Mouse (Mus musculus) left cerebral cortex, postnatal 36 days (tissue): Measurements from ENCODE around the gene Kat6b. TPM values are rescaled to one million over a fixed set of nuclear protein-coding genes. Genes with fewer than 3 reads are reported as not detected.
"Not testable (repeated sequence)": the region's sequence is repeated elsewhere in the genome, so short reads cannot be mapped to it uniquely, and the experiment has no call there.

Experiments
- DNase-seq, 2 experiments: peaks; one replicate each; pipeline ENCODE4 v3.0.0; 2021 to 2022; ENCODE audit warnings: low spot score in 2 of 2, mixed read lengths in 1 of 2
- intact Hi-C: fragments of 180-260 bp; cut with DNase I; formaldehyde crosslinking; loops from one replicate; pipeline ENCODE4 v1.15.1; 2025
- total RNA-seq, 2 experiments: library from RNA; stranded (reverse); gene quantifications; 2 replicates each; pipeline ENCODE4 v1.2.3; 2021

Kat6b gene
- 100 to 1,000 TPM; 107 to 111 TPM for total RNA-seq

DNA sequence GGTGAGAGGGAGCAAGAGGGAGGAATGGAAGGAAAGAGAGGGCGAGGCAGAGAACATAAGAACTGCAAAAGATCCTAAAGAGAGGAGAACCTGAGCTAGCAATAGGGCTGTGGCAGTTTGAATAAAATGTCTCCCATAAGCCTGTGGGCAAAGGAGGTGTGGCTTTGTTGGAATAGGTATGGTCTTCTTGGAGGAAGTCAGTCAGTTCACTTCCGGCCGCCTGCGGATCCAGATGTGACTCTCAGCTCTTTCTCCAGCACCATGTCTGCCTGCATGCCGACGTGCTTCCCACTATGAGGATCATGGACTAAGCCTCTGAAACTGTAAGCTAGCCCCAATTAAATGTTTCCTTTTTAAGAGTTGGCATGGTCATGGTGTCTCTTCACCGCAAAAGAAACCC, at the start of gene Kat6b:
Gene Kat6b (plus strand): TSS at position 204 of the 400 bp plus-strand sequence.
- no peak for DNase-seq
- intact Hi-C loops = no loop called here

DNA sequence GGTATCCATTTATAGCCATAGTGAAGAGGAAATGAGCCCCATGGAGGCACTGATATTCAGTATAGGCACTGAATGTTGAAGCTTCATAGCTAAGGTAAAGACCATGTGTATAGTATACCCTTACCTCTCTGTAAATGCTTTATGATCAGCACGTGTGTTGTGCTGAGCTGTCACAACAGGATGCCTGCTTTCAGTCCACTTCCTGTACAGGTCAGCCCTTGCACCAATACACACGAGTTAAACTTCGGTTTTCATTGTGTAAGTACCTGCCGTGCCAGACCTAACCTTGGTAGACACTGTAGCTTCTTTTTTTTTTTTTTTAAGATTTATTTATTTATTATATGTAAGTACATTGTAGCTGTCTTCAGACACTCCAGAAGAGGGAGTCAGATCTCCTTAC, 47.8 kb upstream of the Kat6b start:
- intact Hi-C loops = no loop called here
- DNase-seq = no peak

DNA sequence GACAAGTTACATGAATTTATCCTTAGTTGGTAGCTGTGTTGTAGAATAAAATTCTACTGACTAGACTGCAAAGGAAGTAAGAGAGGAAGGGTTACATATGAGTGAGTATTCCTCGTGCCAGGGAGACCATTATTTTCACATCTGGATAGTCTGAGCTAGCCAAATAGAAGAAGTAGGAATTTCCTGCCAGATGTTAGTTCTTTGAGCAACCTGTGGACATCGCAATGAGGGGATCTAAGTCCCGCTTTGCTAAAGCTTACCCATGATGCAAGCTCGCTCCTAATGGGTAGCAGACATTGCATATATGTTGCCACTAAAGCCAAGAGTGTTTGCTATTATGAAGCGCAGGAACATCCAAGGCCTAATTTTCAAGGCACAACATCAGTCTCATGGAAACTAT, 47.2 kb upstream of the Kat6b start:
- DNase-seq = no peak
- intact Hi-C loops = no loop called here

DNA sequence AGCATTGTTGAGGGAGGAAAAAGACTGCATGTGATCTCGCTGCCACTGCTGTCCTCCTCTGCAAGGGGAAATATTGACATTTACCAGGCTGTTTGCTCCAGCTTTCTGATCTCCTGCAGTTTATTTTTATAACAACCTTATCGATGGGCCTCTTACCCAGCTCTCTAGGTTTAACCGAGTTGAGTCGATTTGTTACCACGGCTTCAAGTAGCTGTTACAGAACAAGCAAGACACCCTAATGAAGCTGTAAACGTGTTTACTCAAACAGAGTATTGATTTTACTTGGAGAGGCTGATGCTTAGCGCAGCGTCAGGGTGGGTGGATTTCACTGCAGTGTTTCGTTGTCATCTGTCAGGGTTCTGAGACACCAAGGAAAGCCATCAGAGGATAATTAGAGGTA, 46.5 kb upstream of the Kat6b start:
- intact Hi-C loops = no loop called here
- no peak for DNase-seq

DNA sequence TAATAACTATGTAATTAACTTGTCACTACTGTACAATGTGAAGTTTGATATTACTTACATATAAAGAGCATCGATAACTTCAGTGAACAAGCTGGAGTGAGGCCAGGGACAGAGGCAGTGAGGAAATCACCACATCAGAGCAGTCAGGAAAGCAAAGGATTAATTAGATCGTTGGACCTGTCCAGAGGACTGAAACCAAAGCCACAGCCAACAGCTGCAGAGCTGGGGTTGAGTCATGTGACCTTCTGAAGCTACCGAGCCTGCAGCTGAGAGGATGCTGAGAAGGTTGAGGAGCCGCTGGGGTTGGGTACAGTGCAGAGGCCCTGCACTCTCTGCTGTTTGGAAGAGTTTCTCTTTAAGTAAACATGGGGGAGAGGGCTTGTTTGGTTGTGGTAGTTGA, 41.4 kb upstream of the Kat6b start:
- DNase-seq = no peak
- intact Hi-C loops = no loop called here

DNA sequence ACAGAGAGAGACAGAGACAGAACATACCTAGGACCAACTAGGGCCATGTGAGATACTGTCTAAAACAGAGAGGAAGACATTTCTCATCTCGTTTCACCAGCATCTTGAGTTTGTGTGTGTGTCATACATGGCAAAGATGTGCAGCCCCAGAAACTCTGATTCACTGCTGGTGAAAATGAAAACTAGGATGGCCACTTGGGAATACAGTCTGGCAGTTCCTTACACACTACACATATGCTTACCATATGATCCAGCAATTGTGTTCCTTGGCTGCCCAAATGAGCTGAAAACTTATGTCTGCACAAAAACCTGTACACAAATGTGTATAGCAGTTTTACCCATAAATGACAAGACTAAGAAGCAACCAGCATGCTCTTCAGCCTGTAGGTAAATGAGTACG, 40.7 kb upstream of the Kat6b start:
- DNase-seq = no peak
- intact Hi-C loops = no loop called here

DNA sequence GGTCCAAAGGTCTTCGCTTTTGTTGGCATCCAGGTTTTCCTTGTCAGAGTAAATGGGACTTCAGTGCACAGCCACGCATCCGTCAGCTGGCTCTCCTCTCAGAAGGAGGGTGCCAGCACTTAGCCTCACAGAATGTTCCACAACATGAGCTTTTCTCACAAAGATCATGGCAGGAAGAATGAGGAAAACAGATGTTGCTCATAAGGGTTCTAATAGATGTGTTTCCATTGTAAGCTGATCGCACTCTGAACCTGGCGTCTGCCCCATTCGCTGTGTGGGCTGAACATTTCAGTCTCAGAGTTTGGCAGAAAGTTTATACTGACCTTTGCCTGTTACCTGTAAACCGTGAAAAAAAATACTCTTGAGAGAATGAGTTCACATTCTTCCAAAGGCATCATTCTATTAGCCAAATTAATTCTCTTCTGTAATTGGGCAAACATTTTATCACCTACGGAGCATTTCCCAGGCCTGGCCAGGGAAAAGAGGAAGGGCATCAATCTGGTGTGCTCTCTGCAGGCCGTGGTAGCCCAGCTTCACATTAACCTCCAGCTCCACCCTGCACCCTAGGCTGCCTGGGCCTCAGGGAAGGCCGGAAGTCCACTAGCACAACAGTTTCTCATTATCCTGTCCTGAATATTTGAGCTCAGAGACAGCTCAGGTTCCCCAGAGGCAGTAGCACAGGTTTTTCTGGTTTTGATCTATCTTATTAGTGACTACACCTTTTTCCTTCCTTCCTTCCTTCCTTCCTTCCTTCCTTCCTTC, 39.3 kb upstream of the Kat6b start:
- no peak for DNase-seq
- intact Hi-C loops = no loop called here

DNA sequence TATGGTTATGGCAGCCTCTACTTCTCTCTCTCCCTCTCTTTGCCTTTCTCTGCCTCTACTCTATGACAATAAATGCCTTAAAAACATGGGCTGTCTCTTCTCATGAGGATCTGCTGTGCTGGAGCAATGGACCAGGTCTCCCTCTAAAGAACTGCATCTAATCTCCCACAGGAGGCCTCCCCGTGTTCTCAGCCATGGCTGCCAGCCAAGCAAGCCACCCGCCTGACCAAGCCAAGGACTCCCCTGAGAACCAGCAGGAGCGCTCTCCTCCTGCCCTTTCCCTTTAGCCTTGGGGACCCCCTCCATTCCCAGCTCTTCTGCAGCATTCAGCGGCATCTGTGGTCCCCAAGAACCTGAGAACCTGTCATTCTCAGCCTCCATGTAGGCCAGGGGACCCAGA, 28.7 kb upstream of the Kat6b start:
- intact Hi-C loops = no loop called here
- DNase-seq = no peak

DNA sequence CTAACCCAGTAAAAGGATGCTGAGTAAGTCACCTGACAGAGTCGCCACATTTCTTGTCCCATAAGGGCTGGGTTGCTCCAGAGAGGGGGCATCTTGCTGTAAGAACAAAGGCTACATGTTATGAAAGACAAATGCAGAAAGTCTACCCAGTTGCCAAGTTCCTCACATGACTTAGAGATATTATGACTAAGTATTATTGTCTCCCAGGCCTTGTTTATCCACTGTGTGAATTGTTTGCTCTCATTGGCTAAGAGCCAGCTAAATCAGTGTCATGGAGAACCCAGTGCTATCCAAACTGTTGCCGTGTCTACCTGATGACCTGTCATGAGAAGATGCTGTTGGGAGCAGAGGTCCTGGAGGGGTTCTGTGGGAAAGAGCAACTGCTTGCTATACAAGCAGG, 27.3 kb upstream of the Kat6b start:
- no peak for DNase-seq
- intact Hi-C loops = no loop called here

DNA sequence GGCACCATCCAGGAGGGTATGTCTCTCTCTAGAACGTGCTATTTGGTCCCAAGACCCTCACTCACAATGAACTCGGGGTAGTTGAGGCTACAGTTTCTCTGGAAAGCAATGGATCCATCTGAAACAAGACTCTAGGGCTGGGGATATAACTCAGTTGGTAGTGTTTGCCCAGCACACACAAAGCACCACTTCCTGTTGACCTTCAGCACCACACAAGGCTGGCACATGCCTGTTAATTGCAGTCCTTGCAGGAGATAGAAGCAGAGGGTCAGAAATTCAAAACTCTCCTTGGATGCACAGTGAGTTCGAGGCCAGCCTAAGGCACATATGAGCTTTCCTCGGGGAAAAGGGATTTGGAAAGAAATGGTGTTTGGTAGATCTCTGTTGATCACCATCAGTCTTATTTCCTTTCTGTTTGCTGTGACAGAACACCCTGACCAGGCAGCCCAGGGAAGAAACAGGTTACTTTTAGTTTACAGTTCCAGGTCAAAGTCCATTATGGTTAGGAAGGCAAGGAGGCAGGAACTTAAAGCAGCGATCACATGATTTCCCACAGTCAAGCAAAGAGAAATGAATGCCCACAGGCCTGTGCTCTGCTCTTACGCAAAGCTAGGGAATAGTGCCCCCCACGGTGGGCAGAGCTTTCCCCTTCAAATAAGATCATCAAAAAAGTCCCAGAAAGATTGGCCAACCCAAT, 25.4 kb upstream of the Kat6b start:
- DNase-seq = no peak
- intact Hi-C loops = no loop called here

DNA sequence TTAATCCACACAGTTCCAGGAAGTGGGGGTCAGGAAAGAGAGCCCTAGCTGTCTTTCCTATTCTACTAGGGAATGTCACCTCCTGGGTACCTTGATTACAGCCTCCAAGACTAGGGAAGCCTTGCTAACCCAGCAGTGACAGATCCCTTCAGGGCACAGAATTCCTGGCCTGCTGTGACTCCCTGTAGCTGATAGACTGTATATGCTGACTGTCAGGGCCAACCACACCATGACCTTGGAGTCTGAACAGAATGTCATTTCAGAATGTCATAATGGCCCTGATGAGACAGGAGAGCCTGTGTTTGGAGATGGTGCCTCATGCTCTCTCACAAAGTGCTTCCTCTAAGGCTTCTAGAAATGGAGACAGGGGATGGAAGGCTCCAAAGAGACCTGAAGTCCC, 24.7 kb upstream of the Kat6b start:
- no peak for DNase-seq
- intact Hi-C loops = no loop called here

DNA sequence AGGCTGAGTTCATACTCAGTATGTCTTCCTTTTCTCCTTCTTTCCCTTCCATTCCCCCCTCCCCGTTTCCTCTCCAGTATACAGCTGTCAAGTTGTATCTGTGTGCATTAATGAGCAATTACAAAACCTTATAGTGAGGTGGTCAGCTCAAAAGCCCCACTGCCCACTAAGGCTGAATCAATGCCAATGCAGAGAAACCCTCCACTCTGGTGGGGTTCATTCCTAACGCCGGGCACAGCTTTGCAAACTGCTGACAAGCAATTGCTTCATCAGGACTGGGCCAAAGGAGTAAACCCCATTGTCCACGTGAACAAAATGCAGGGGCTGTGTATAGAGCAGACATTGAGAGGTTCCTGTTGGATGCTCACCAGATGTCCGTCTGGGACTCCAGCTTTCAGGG, 23.4 kb upstream of the Kat6b start:
- no peak for DNase-seq
- intact Hi-C loops = no loop called here

DNA sequence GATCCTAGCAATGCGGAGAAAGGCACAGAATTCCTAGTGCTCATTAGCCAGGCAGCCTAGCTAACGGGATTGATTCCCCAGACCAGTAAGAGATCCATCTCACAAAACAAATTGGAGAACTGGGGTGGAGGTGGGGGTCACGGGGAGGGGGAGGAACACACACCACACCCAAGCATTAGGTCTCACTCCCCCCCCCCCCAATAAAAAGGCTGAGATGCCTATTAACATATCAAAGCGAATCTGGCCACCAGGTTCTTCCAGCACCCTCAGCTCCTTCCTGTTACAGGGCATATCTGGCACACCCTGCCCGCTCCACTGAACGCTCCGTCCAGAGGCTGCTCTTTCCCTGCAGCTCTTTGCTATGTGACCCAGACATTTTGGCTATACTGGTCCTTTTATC, 22.5 kb upstream of the Kat6b start:
- DNase-seq = no peak
- intact Hi-C loops = no loop called here

DNA sequence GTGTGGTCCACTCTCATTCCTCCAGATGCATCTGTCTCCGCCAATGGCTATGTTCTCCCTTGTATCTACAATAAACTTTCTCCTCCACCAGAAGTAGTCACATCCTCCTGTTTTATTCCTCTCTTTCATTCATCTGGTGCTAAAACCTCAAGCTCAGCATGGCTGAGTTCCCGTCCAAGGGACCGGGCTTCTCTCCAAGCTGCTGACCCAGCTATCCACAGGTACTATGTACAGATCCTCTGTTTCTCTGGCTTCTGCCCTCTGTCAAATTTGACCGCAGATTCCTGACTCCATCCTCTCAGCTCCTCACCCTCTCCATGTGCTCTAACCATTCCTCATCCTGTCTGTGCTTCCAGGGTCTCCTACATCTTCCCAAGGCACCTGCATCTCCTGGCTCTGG, 22.1 kb upstream of the Kat6b start:
- DNase-seq = no peak
- intact Hi-C loops = no loop called here

DNA sequence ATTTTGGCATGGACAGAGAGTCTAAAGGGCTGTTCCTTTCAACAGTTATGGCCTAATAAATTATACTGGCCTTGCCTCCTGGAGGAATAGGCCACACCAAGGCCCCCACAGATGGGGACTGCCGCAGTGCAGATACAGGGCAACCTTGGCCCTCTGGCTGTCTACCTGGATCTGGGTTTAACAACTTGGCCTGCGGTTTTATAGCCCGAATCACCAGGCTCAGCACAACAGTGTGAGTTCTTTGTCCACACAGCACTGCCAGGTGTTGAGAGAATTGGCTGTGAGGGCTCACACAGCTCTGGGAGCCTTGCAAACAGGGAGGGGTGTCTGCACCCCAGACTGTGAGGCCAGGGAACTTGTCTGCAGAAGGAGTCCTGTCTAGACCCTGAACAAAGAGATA, 18.8 kb upstream of the Kat6b start:
- DNase-seq = no peak
- intact Hi-C loops = no loop called here

DNA sequence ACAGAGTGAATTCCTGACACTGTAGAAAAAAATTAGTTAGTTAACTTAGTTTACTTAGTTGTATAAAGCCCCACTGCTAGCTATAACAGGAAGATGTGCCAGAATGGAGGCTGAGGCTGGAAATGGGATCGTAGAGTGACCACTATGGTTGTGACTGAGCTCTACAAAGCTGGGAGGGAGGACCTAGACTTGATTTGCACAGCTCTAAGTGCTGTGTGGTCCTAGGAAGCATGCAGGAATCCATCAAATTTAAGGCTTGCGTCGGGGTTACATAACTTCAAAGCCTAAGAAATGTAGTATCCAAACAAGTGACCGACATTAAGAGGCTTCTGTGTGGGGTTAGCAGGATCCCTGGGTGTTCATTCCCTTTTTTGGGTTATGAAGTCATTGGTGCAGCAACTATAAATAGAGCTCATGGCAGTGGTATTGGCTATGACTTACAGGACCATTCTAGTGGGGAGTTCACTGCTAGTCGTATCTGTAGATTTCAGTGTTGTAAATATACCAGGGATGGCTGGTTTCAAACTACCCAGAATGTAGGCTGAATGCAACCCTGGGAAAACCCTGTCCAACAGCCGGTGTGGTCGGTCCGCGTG, 18.0 kb upstream of the Kat6b start:
- intact Hi-C loops = no loop called here
- DNase-seq = no peak

DNA sequence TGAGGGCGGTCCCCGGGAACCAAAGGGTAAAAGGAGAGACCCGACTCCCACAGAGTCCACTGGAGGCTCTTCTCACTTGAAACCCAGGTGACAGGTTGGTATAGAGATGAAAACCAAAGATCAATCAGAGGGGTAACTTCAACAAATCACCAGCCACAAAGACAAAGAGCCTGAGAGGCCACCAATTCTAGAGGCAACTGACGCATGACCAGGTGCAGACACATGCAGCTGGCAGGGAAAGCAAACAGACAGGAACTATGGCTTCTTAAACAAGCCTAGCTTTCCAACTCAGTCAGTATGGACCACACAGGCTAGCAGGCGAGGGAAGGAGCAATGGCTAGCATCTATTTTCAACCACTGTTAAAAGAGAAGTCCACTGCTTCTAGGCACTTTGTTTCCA, 10.8 kb upstream of the Kat6b start:
- intact Hi-C loops = no loop called here
- DNase-seq = no peak

DNA sequence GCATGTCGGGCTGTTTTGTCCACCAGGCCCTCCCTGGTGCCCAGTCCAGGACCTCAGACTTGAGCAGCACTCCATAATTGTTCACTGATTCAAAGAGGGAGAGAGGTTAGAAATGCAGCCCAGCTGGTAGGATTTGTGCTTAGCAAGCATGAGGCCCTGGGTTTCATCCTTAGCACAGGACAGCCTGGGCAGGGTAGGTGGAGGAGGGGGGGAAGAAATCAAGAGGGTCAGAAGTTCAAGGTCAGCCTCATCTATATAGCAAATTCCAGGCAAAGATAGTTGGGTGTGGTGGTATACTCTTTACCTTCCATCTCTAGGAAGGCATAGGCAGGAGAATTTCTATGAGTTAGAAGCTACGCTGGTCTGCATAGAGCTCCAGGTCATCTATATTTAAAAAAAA, 9.3 kb upstream of the Kat6b start:
- intact Hi-C loops = no loop called here
- DNase-seq = no peak

DNA sequence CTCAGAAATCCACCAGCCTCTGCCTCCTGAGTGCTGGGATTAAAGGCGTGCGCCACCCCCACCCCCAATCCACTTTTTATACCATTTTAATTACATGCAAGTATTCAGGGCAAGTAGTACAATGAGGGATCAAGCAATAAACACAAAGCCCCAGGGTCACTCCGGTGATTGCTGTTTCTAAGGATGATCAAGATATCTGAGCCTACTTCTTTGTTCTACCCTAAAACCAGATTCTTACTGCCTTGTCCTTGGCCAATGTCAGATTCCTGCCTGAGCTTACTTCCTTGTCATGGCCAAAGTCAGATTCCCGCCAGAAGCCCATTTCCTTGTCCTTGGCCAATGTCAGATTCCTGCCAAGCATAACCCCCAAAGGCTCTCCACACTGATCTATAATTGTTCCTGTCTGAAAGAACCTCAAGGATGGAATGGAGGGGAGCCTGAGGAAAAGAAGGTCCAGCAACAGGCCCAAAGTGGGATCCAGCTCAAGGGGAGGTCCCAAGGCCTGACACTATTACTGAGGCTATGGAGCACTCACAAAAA, 6.6 kb upstream of the Kat6b start:
- DNase-seq = not testable (repeated sequence)

DNA sequence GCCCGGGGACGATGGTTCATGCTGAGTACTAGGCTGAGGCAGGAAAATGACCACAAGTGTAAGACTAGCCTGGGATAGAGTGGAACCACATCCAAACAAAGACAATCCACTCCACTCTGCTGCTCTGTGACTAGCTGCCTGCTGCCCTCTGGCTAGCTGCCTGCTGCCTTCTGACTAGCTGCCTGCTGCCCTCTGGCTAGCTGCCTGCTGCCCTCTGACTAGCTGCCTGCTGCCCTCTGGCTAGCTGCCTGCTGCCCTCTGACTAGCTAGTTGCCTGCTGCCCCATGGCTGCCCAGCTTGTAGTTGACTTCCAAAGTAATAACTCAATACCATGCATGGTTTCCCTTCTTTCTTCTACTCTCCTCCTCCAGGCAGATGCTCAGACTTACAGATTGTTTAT, 4.1 kb upstream of the Kat6b start:
- intact Hi-C loops = no loop called here
- DNase-seq = no peak

More for the DNA sequence above, 6.6 kb upstream of the Kat6b start:
- intact Hi-C loops = not testable (repeated sequence)

DNA sequence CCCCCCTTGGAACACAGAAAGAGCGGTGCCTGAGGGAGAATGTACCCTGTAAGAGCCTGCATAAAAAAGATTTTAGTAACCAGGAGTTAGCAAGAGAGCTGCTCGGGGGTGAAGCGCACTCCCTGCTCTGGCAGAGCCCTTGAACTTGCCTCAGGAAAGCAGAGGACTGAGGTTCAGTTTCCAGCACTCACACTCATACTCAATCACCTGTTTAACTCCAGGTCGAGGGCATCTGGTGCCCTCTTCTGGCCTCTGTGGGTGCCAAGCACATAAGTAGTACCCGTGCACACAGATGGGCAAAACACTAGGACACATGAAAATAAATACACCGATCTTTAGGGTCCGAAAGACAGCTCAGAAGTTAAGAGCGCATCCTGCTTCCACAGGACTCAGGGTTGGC, 1.7 kb upstream of the Kat6b start:
- intact Hi-C loops = no loop called here

More for the DNA sequence above, 1.7 kb upstream of the Kat6b start:
- DNase-seq = no peak
